Mouse (Mus musculus) heart, adult 18-20 months (tissue): ENCODE results near the gene Gpx4. TPM values are rescaled to one million over a fixed set of nuclear protein-coding genes. Genes with fewer than 3 reads are reported as not detected.
"Not testable (repeated sequence)": the region's sequence is repeated elsewhere in the genome, so short reads cannot be mapped to it uniquely, and the experiment has no call there.

ENCODE experiments used
- DNase-seq, 2 experiments: peaks; one replicate each; pipeline ENCODE4 v3.0.0; 2021 to 2022; ENCODE audit warnings: mixed read lengths in 1 of 2
- total RNA-seq, 2 experiments: library from RNA; stranded (reverse); gene quantifications; 2 replicates each; pipeline ENCODE4 v1.2.3; 2021

The Gpx4 gene
- total RNA-seq, 2 experiments from 2014 or later, result 983 to 1,022 TPM

GRCm38 (mm10) chr10:80023758-80024157 is 23.2 kb upstream of the Gpx4 start:
- no peak for DNase-seq

GRCm38 (mm10) chr10:80024229-80025043 is 22.5 kb upstream of the Gpx4 start:
- DNase-seq, result peak in 1 of 2 experiments; percentile 63

GRCm38 (mm10) chr10:80025044-80025347 is 22.0 kb upstream of the Gpx4 start:
- DNase-seq, result no peak

GRCm38 (mm10) chr10:80025463-80025862 is 21.5 kb upstream of the Gpx4 start:
- no peak for DNase-seq

- DNase-seq, result no peak
Measured at GRCm38 (mm10) chr10:80025889-80026288, 21.1 kb upstream of the Gpx4 start.

- no peak for DNase-seq
Measured at GRCm38 (mm10) chr10:80027681-80028520, 19.1 kb upstream of the Gpx4 start.

GRCm38 (mm10) chr10:80028521-80028846 is 18.5 kb upstream of the Gpx4 start:
- no peak for DNase-seq

GRCm38 (mm10) chr10:80030191-80030590 is 16.8 kb upstream of the Gpx4 start:
- DNase-seq, result no peak

- no peak for DNase-seq
Measured at GRCm38 (mm10) chr10:80030736-80031135, 16.2 kb upstream of the Gpx4 start.

GRCm38 (mm10) chr10:80032799-80033480 is 14.0 kb upstream of the Gpx4 start:
- DNase-seq, result peak; percentile 74 to 87

- peak; percentile 71 to 72 for DNase-seq
Measured at GRCm38 (mm10) chr10:80033511-80034391, 13.2 kb upstream of the Gpx4 start.

GRCm38 (mm10) chr10:80035148-80035547 is 11.8 kb upstream of the Gpx4 start:
- DNase-seq, result peak in 1 of 2 experiments; percentile 69

GRCm38 (mm10) chr10:80035686-80036085 is 11.3 kb upstream of the Gpx4 start:
- DNase-seq, result no peak

GRCm38 (mm10) chr10:80036832-80037231 is 10.1 kb upstream of the Gpx4 start:
- DNase-seq, result peak; percentile 85 to 93

- DNase-seq, result peak; percentile 98
Measured at GRCm38 (mm10) chr10:80039559-80039979, 7.4 kb upstream of the Gpx4 start, which contains the start of gene Polr2e. TSS of gene Polr2e (minus strand) at chr10:80039795.

- not testable (repeated sequence) for DNase-seq
Measured at GRCm38 (mm10) chr10:80041409-80042060, 5.4 kb upstream of the Gpx4 start.

GRCm38 (mm10) chr10:80044087-80044486 is 2.9 kb upstream of the Gpx4 start:
- no peak for DNase-seq

- not testable (repeated sequence) for DNase-seq
Measured at GRCm38 (mm10) chr10:80045364-80045763, 1.6 kb upstream of the Gpx4 start.

- DNase-seq, result no peak
Measured at GRCm38 (mm10) chr10:80045766-80046165, 1.2 kb upstream of the Gpx4 start.

- no peak for DNase-seq
Measured at GRCm38 (mm10) chr10:80048396-80048795, 1.4 kb downstream of the Gpx4 start.

GRCm38 (mm10) chr10:80048834-80049233 is 1.9 kb downstream of the Gpx4 start:
- DNase-seq, result no peak
